Mouse (Mus musculus): ENCODE measurements at regions not wholly inside any gene's neighbourhood (a gene's known extent, or its start where the extent isn't known, plus 50 kb on each side); places are given as distances from the start of the nearest gene placed in this dataset.

DNA sequence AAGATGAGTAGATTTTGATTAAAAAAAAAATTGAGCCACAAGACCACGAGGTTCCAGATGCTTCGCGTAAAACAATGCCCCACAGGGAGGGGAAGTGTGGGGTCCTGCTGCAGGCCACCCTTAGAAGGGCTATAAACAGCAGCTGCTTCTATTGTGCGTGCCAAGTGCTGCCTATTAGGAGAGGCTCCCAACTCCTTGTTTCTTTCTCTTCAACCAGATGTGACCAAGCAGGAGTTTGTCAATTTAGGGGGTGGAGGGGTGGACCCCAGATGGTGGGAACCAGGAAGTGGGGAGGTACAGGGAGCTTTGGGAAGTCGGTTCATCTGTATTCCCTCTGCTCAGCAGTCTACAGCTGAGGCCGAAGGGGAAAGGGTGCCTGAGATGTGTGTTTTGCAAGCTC lies 718.9 kb upstream of the Car8 start:
- no peak for DNase-seq (ENCODE audit: low spot score in 2 of 2)

DNA sequence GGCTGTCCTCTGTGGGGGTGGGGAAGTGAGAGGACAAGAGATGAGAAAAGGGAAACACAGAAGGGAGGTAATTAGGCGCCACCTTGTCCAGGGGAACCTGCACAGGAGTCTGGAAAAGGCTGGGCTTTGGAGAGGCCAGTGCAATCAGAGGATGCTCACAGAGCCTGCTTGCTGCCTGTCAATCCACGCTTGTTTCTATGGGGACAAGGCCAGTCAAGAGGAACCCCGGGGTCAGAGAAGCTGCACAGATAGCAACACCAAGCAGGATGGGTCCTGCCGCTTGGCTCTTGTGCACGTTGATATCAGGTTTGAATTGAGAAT lies 718.1 kb upstream of the Car8 start:
- no peak for DNase-seq (ENCODE audit: low spot score in 2 of 2)

DNA sequence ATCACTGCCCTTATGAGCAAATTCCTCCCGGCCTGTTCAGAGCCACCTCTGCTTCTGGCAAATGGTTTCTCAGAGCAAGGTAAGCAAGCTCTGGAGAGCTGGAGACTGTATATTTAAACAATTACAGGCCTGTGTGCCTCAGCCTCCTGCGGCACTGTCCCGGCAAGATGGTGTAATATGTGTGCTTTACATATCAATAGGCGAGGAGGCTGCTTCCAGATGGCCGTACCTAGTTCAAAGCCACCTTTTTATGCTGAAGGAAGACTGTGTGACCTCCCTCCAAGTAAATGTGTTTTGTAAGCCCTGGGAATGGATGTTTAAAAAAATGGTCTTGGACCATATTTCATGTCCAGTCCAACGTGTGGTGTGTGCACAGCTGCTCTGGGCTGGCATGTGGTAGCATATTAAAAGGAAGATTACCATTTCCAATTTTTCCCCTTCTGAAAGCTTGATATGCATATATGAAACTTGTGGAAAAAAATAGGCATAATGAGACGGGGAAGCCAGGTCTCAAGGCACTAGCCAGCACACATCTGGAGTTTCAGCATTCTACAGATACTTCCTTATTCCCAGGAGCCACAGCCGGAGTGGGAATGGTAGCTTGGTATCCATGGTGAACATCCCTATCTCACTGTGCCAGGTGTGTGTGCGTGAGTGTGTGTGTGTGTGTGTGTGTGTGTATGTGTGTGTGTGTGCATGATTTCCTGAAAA lies 717.6 kb upstream of the Car8 start:
- DNase-seq (ENCODE audit: low spot score in 2 of 2), result no peak

DNA sequence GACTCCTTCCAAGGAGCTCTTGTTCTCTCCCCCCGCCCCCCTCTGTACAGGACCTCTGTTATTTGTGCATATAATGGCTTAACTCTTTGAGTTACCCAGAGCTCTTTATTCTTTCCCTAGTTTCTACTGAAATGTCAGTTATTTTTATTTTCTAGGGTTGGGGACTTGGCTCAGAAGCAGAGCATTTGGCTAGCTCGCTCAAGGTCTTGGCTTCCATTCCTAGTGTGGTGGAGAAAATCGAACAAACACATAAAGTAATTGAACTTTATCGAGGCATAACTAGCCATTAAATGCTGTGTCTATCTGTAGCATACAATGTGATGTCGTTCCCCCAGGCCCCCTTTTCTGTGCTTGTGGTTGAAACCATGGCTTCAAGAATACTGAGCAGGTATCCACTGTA lies 716.5 kb upstream of the Car8 start:
- no peak for DNase-seq (ENCODE audit: low spot score in 2 of 2)

DNA sequence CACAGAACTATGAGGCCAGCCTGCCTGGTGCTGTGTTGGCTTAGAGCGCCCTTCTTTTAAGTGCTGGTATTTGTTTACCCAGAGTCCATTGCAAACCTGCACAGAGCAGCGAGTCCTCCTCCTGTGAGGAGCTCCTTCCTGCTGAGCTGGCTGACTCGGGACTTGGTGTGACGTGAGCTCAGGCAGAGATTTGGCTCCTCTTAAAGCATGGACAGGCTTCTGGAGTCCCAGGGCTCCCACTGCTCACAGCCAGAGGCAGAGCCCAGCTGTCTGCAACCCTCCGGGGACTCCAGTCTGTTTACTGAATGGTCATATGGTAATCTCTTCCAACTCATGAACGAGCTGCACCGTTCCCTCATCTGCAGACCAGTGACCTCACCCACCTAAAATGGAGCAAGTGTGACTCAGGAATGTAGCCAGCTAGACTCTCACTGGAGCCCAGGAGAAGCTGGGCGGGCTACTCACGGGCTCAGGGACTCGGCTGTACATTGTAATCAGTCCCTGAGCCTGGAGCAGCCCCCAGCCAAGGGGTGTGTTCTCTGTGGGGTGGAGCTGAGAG lies 715.6 kb upstream of the Car8 start:
- DNase-seq (ENCODE audit: low spot score in 2 of 2), result peak in 1 of 2 experiments; percentile 13

DNA sequence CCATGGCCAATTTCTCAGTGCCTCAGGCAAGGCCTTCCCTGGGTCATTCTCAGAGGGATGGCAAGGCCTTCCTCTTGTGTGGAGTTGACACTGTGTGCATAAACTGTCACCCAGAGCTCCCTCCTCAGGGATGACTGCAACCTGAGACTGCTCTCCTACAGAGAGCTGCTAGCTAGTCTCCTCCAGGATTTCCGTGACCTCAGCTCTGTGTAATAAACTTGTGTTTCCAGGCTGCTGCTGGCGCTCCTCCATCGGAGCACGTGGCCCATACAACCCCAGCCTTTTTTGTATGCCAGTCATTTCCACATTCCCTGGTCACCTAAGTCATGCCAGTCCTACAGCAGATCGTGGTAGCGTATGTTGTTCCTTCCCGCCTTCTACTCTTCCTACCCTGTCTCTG lies 714.3 kb upstream of the Car8 start:
- DNase-seq (ENCODE audit: low spot score in 2 of 2), result no peak

DNA sequence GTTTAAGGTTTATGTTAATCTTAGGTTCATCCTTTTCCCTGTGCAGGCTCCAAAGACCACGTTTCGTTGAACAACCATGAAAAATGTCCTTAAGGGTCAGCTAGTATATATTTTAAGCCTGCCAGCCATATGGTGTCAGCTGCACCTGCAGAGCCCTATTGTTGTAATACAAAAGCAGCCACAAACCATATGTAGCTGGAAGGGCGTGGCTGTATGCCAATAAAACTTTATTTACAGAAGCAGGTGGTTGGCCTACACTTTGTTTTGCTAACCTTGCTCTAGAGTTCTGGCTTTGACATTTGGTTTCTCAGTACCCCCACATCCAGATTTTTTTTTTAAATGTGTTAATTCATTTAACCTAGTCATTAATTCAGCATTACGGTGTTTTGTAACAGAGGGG lies 711.1 kb upstream of the Car8 start:
- no peak for DNase-seq (ENCODE audit: low spot score in 2 of 2)

DNA sequence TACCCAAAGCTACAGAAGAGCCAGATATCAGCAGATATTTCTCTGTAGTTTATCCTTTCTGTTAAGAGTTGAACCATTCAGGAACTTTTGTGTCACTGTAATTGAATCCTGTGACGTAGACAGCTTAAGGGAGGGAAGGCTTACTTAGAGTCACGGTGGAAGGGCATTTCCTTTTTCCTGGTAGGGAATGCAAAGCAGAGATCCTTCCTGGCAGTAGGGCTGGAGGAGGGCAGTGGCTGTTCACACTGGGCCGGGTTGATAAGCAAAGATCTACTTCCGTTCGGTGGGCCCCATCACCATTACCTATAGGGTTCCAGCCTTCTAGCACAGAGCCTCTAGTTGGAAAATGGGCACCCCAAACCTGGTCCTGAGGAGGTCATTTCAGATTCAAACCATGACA lies 710.7 kb upstream of the Car8 start:
- no peak for DNase-seq (ENCODE audit: low spot score in 2 of 2)

DNA sequence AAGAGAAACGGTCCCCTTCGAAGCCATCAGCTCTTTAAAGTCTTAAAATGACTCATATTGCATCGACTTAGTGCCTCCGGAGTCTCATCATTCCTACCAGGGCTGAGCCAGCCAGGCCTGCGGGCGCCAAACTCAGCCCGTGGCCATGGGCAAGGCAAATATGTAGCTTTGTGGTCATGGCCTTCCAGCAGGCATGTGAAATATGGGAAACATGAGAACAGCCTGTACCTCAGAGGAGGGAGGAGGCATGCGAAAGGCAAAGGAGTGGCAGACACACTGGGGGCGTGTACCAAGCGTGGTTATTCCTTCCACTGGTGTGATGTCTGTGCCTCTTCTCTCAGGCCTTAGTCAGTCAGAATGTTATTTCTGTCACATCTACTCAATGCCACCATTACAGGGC lies 706.3 kb upstream of the Car8 start:
- no peak for DNase-seq (ENCODE audit: low spot score in 2 of 2)

DNA sequence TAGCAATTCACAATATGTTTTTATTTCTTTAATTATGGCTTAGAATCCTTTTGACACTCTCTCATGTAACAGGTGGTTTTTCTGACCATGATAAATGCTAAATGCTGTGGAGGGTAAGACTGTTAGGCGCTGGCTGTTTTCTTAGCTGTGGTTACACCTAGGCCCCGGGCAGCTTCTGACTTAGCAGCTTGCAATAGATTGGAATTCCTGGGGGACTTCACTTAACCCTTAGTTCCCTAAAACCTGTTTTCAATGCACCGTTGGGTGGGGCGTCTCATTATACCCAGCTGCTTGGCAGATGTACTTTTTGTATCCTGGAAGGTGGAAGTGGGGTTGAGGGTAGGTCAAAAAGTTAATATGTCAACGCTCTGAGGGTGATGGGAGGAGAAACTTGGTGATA lies 704.2 kb upstream of the Car8 start:
- DNase-seq (ENCODE audit: low spot score in 2 of 2), result no peak

DNA sequence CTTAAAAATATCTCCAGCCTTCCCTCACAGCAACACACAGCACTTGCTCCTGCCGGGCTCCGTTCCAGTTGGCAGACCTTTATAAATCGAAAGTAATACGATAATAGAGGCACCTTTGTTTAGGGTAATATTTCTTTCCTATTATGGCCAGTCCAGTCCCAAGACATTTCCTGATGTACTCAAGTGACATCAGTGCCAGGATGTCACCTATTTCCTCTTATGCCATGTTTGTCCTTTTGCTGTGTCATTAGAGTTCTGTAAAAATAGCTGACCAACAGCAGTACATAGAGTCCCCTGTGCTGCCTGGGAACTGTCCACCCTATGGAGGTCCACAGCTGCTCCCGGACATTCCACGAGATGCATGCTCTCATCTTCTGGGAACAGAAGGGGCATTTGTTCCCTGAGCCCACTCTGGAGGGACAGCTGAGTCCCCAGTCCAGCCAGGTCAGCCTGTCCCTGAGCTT lies 700.1 kb upstream of the Car8 start:
- DNase-seq (ENCODE audit: low spot score in 2 of 2), result no peak

DNA sequence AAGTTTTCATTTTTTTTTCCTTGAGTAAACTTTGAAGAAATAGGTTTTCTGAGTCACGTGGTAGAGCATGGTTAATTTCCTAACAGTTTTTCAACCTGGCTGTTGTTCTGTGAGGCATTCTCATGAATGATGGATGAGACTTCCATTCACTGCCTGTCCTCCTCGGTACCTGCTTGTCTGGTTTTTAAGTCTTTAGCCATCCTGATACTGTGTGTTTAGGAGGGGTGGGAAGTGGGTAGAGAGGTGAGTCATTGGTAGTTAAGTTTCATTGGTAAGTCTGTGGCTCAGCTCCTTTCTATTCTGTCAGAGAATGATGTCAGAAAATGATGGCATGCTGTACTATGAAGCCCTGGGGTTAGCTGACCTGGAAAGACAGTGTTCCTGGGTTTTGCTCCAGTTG lies 697.1 kb upstream of the Car8 start:
- no peak for DNase-seq (ENCODE audit: low spot score in 2 of 2)

DNA sequence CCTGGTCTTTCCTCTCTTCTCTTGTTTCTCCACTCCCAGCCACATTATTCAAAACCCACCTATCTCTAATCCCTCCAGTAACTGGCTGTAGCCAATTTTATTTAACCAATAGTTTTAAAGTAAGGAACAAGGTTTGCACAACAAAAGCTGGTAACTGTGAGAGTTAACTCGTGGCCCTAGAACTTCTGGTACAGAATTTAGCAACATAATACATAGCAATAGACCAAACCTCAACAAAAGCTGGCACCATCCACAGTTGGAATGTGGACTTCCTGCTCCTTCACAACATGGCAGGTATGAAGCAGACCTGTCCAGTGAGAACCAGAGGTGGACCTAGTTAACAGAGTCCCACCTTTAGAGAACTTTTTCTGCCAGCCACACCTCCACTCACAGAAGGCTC lies 695.7 kb upstream of the Car8 start:
- DNase-seq (ENCODE audit: low spot score in 2 of 2), result no peak

DNA sequence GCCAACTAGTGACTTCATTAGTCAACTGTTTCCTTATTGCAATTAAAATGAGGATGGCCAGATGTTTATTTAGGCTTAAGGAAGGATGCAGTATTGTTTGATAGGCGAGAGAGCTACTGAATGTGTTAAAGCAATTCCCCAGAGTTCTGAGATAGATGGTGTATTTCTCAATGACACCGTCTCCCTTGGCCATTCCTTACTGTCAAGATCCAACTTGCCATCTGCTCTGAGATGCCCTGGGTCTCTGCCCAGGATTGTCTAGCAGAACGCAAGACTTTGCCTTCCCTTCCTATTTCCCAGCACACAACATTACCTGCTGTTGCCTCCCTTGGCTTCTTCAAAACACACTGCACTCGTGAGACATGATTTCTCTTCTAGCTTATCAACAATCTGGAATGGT lies 690.5 kb upstream of the Car8 start:
- no peak for DNase-seq (ENCODE audit: low spot score in 2 of 2)

DNA sequence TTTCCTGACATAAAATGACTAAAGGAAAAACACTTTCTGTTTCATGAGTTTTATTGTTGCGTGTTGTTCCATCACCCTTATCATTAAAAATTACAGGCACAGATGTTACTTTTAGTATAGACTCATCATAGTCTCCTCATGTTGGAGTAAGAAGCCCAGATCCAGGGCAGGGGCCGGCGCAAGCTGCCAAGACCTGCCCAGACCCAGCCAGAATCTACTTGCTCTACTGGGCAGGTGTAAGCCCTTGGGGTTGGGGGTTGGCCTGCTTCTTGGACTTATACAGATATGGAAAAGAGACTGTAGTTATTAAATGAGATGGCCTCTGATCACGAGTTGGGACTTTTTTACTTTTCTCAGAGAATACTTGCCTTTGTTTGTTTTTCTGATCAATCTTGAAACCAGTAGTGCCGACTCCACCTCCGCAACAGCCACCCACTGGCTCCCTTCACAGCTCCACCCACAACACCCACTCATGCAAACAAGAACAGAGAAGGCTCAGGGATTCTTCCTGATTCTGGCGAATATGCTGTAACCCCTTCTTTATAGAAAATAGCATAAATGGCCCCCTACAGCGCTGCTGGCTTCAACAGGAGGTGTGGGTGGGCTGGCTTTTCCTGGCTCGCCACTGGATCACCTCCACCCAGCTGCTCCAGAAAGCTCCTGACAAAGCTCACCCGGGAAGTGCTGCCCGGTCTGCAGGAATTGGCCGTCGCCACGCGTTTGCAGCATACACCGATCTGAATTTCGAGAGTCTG lies 689.9 kb upstream of the Car8 start:
- DNase-seq (ENCODE audit: low spot score in 2 of 2), result no peak

DNA sequence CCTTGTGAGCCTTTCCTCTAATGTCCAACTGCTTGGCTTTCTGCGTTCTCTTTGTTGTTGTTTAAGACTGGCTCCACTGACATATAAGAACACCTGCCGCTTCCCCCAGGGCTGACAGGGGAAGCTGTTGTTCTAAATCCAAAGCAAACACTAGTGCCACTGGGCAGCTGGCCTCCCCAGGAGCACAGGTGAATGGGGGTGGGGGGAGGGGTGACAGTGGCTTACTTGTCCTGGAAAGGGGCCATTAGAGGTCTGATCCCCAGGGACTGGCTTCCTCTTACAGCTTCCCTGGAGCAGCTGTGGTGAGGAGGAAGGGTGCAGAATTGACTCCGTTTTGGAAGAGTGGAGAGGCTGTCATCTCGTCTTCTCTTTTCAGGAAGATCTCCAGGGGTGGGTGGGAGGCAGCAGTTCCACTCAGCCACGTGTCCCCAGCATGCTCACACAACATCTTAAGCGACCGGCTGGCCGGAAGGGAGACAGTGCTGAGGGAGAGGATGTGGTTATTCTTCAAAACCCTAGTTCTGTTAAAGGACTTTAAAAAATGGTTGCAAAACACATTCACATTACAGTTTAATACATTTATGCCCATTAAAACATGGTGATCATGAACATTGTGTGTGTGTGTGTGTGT lies 688.5 kb upstream of the Car8 start:
- no peak for DNase-seq (ENCODE audit: low spot score in 2 of 2)

DNA sequence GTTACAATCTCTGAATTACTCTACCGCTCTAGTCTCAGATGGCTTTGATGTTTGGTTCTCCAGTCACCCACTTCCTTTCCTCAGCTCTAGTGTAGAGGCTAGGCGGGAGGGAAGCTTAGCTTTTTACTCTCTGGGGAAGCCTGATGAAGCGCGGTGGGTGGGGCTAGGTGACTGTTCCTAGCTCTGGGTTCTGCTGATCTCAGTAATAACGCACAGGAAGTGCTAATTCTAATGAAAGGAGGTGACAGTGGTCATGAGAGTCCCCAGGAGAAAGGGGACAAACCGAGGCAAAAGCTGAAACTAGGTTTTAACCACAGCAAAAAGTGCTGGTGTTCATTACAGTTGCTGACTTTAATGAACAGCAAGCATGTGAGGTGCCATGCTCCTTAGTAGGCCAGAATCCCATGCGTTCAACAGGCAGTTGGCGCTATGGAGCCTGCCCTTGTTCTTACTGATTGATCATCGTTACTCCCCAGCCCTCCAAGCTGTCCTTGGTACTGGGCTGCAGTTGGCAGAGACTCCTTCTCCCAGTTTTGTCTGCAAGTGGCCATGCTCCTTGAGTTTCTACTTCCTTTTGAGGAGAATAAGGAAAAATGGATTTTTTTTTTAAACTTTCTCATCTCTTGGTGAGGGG lies 687.9 kb upstream of the Car8 start:
- DNase-seq (ENCODE audit: low spot score in 2 of 2), result no peak

DNA sequence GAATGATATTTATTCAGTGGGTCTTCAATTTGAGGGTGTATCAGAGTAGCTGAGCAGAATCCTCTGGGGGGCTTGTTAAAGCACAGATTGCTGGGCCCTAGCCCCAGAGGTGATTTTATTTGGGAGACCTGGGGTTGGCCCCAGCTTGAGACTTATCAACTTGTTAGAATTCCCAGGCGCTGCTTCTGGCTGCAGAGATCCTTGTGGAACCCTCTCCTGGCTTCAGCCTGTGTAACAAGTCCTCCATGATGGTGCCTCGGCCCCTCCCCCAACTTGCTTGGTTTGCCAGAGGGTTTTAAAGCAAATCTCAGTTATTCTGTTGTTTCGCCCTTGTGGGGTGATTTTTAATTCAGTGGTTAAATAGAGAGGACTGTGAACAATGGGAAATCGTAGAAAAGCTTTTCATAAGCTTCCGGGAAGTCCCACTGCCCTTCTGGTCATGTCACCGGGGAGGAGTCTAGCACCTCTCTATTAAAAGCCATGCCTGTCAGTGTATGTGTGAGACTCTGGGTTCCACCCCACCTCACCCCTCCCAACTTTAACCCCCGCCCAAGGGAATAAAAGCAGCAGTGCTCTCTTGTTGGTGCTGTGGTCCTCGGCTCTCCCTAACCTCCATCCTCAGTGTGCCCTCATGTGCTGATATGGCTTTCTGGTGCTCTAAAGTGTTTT lies 684.0 kb upstream of the Car8 start:
- DNase-seq (ENCODE audit: low spot score in 2 of 2), result no peak

DNA sequence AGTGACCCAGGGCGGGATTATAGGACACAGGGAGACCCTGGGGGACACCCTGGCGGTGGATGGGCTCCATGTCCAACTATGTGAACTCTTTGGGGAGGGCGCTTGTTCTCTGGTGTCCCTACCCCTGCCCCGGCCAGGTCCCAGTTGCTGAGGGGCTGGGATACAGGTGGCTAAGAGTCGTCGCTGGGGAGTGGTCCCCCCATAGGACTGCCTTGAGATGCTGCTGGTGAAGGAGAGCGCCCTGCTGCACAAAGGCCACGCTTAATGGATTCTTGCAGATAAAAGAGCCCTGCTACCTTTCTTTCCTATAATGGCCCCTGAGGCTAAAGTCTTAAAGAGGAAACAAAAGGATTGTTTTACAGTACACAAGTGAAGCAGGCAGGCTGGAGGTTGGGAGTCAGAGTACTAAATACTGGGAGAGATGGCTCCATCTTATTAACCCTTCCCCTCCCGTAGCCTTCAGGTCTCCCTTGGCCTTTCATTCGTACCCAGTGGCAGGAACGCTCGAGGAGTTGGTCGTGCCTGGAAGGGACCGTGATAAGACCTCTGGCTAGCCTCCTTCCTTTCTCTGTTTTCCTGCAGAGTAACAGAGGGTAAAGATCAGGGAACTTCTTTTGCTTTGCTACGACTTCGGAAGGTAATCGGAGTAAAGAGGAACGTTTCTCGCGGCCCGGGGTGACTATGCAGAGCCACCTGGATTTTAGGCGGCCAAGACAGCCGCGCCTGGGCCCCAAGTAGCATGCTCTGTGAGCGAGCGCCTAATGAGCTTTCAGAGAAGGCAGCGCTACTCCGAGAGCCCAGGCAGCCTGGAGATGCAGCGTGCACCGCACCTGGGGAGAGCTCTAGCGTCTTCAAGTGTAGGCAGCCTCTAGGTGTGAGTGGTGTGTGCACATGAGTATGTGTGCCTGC lies 682.9 kb upstream of the Car8 start:
- DNase-seq (ENCODE audit: low spot score in 2 of 2), result no peak

DNA sequence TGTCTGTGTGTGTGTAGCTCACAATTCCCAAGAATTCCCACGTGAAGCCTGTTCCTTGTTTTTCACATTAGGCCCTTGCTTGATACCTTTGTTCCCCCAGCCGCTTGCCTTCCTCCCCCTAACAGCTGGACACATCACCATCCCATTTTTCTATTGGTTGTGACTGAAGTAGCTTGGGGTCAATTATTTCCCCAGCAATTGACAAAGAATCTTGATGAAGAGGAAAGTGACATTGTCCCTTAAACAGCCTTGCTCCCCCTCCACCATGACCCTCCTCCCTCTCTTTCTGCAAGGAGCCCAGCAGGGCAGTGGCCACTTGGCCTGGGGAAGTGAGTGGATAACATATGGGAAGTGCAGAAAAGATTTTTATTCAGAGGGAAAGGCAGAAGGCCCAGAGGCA lies 681.5 kb upstream of the Car8 start:
- no peak for DNase-seq (ENCODE audit: low spot score in 2 of 2)
